Mouse (Mus musculus): ENCODE data around the gene Slc6a13. TPM values are rescaled to one million over a fixed set of nuclear protein-coding genes. Genes with fewer than 3 reads are reported as not detected.

Gene Slc6a13
- polyA plus RNA-seq, 1 experiment from 2014 or later: 11.5 TPM

- H3K4me2 ChIP-seq (ENCODE audit: low read depth, low read length): peak overlapping the region; percentile 71
- H3K4me1 ChIP-seq (ENCODE audit: control insufficient read depth, insufficient read depth, low read length): no peaks in the 10 kb centered on the region
- H3K9me3 ChIP-seq (ENCODE audit: control insufficient read depth, low read length): no peaks in the 10 kb centered on the region
- H3K9ac ChIP-seq (ENCODE audit: low read depth, low read length): peak overlapping the region; percentile 49
- DNase-seq (ENCODE audit: low spot score) (peak; percentile 95), ATAC-seq (ENCODE audit: low read depth) (peak; percentile 93)
- peak overlapping the region; percentile 44 for H3K4me3 ChIP-seq (ENCODE audit: low read depth, low read length)
- H3K27me3 ChIP-seq (replicated peaks; ENCODE audit: control insufficient read depth, insufficient read depth, low read length): no peaks in the 10 kb centered on the region
- no peaks in the 10 kb centered on the region for H3K36me3 ChIP-seq (ENCODE audit: control insufficient read depth, insufficient read depth, low read length)
- peak overlapping the region; percentile 86 for H3K27ac ChIP-seq (replicated peaks; ENCODE audit: low read depth, low read length)
- WGBS: 9% methylated on average over 17 of the region's 17 CpGs
Measured at GRCm38 (mm10) chr6:121272075-121272800, 27.8 kb upstream of the Slc6a13 start.

DNA sequence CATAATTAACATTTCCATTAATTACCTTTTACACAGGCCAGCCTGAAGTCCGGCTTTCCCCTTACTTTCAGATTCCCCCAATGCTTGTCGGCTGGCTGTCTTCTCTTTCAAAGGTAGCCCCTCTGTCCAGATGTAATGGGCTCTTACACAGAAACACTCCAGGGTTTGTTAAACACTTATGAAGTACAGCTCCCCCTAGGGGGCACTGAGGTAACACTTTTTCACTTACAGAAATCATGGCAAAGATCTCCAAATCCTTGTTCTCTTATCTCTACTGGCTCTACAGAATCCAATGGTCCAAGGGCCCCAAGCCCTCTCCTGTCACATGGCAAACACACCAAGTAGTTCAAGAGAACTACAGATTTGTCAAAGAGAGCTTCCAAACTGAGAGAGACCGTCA is 25.7 kb upstream of the Slc6a13 start:
- Histone ChIP-seq H3K4me1 (ENCODE audit: control insufficient read depth, insufficient read depth, low read length) (no peaks in the 10 kb centered on the region), H3K9ac (ENCODE audit: low read depth, low read length) (no peak overlapping the region), H3K36me3 (ENCODE audit: control insufficient read depth, insufficient read depth, low read length) (no peaks in the 10 kb centered on the region), H3K27me3 (replicated peaks; ENCODE audit: control insufficient read depth, insufficient read depth, low read length) (no peaks in the 10 kb centered on the region), H3K4me2 (ENCODE audit: low read depth, low read length) (no peak overlapping the region), H3K4me3 (ENCODE audit: low read depth, low read length) (no peak overlapping the region), H3K27ac (replicated peaks; ENCODE audit: low read depth, low read length) (no peak overlapping the region), H3K9me3 (ENCODE audit: control insufficient read depth, low read length) (no peaks in the 10 kb centered on the region)
- DNase-seq (ENCODE audit: low spot score) (peak; percentile 51), ATAC-seq (ENCODE audit: low read depth) (no peak)
- 80% methylated on average over 3 of the region's 3 CpGs for WGBS

GRCm38 (mm10) chr6:121284132-121284531 is 15.9 kb upstream of the Slc6a13 start:
- Histone ChIP-seq H3K9me3 (ENCODE audit: control insufficient read depth, low read length) (no peaks in the 10 kb centered on the region), H3K9ac (ENCODE audit: low read depth, low read length) (no peak overlapping the region), H3K4me1 (ENCODE audit: control insufficient read depth, insufficient read depth, low read length) (no peaks in the 10 kb centered on the region), H3K27ac (replicated peaks; ENCODE audit: low read depth, low read length) (no peak overlapping the region), H3K4me3 (ENCODE audit: low read depth, low read length) (no peak overlapping the region), H3K36me3 (ENCODE audit: control insufficient read depth, insufficient read depth, low read length) (no peaks in the 10 kb centered on the region), H3K27me3 (replicated peaks; ENCODE audit: control insufficient read depth, insufficient read depth, low read length) (no peaks in the 10 kb centered on the region), H3K4me2 (ENCODE audit: low read depth, low read length) (no peak overlapping the region)
- WGBS: 84% methylated on average over 5 of the region's 5 CpGs
- ATAC-seq (ENCODE audit: low read depth): no peak
- no peak for DNase-seq (ENCODE audit: low spot score)

DNA sequence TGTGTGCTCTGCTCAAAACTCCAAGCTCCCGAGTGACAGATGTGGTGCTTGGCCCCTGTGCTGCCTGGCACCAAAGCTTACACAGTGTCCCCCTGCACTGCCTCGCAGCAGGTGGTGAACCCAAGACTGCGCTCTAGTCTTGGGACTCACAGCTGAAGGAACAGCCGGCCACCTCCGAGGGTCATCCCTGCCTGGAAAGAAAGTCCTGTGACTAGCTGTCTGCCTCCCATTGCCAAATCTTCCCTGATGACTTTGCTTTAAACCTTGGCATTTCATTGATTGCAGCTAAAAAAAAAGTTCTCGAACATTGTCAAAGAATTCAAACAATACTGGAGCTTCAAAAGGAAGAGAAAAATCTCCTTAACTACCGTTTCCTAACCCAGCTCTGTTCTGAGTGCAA is 710 bp upstream of the Slc6a13 start:
- no peak for ATAC-seq (ENCODE audit: low read depth)
- no peak overlapping the region for H3K9ac ChIP-seq (ENCODE audit: low read depth, low read length)
- 44% methylated on average over 7 of the region's 7 CpGs for WGBS

GRCm38 (mm10) chr6:121300504-121300903 is 477 bp downstream of the Slc6a13 start:
- no peak overlapping the region for H3K9ac ChIP-seq (ENCODE audit: low read depth, low read length)
- no peaks in the 10 kb centered on the region for H3K36me3 ChIP-seq (ENCODE audit: control insufficient read depth, insufficient read depth, low read length)
- no peak overlapping the region for H3K4me3 ChIP-seq (ENCODE audit: low read depth, low read length)
- peak overlapping the region; percentile 44 for H3K4me2 ChIP-seq (ENCODE audit: low read depth, low read length)
- no peak for ATAC-seq (ENCODE audit: low read depth)
- H3K4me1 ChIP-seq (ENCODE audit: control insufficient read depth, insufficient read depth, low read length): peaks cover 5% of the 10 kb centered on the region
- H3K27me3 ChIP-seq (replicated peaks; ENCODE audit: control insufficient read depth, insufficient read depth, low read length): no peaks in the 10 kb centered on the region
- WGBS: 48% methylated on average over 9 of the region's 9 CpGs
- no peak overlapping the region for H3K27ac ChIP-seq (replicated peaks; ENCODE audit: low read depth, low read length)
- H3K9me3 ChIP-seq (ENCODE audit: control insufficient read depth, low read length): no peaks in the 10 kb centered on the region
- DNase-seq (ENCODE audit: low spot score): no peak

More for the DNA sequence above, 710 bp upstream of the Slc6a13 start:
- Histone ChIP-seq H3K4me2 (ENCODE audit: low read depth, low read length) (no peak overlapping the region), H3K9me3 (ENCODE audit: control insufficient read depth, low read length) (no peaks in the 10 kb centered on the region), H3K27me3 (replicated peaks; ENCODE audit: control insufficient read depth, insufficient read depth, low read length) (no peaks in the 10 kb centered on the region), H3K4me3 (ENCODE audit: low read depth, low read length) (no peak overlapping the region), H3K27ac (replicated peaks; ENCODE audit: low read depth, low read length) (no peak overlapping the region), H3K36me3 (ENCODE audit: control insufficient read depth, insufficient read depth, low read length) (no peaks in the 10 kb centered on the region), H3K4me1 (ENCODE audit: control insufficient read depth, insufficient read depth, low read length) (peaks cover 5% of the 10 kb centered on the region)
- peak; percentile 26 for DNase-seq (ENCODE audit: low spot score)

DNA sequence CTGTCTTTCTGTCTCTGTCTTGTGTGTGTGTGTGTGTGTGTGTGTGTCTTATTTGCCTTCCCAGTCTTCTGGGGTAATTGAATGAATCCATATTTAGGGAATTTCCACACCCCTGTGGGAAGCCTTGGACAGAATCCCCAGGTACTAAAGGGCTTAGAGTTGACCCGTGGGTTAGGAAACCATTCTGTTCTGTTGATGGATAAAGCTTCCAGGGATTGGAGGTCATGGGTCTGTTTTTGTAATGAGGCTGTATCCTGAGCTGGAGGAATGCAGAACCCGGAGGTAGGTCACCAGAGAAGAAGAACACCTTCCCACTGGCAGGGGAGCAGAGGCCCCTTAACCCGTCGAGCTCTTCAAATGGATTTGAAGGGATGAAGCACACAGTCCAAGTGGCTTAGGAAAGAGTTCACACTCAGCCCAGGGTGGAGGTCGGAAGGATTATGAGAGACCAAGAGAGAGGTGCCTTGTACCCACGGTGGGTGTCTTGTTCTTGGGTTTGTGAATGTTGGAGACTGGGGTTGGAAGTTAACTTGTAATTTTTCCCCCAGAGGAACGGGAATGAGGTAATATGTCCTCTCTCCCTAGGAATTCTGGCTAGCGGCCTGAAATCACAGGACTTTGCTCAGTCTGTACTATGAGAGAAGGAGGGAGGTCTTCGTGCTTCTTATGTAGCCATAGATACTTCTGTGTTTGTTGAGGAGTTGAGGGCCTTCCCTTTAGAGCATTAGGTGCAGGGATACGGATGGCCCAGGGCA is 3.6 kb downstream of the Slc6a13 start:
- peaks cover 5% of the 10 kb centered on the region for H3K4me1 ChIP-seq (ENCODE audit: control insufficient read depth, insufficient read depth, low read length)
- no peak overlapping the region for H3K27ac ChIP-seq (replicated peaks; ENCODE audit: low read depth, low read length)
- ATAC-seq (ENCODE audit: low read depth): no peak
- H3K9ac ChIP-seq (ENCODE audit: low read depth, low read length): no peak overlapping the region
- H3K27me3 ChIP-seq (replicated peaks; ENCODE audit: control insufficient read depth, insufficient read depth, low read length): no peaks in the 10 kb centered on the region
- no peaks in the 10 kb centered on the region for H3K9me3 ChIP-seq (ENCODE audit: control insufficient read depth, low read length)
- peak; percentile 38 for DNase-seq (ENCODE audit: low spot score)
- no peak overlapping the region for H3K4me3 ChIP-seq (ENCODE audit: low read depth, low read length)
- H3K4me2 ChIP-seq (ENCODE audit: low read depth, low read length): no peak overlapping the region
- WGBS: 60% methylated on average over 10 of the region's 10 CpGs
- H3K36me3 ChIP-seq (ENCODE audit: control insufficient read depth, insufficient read depth, low read length): no peaks in the 10 kb centered on the region

DNA sequence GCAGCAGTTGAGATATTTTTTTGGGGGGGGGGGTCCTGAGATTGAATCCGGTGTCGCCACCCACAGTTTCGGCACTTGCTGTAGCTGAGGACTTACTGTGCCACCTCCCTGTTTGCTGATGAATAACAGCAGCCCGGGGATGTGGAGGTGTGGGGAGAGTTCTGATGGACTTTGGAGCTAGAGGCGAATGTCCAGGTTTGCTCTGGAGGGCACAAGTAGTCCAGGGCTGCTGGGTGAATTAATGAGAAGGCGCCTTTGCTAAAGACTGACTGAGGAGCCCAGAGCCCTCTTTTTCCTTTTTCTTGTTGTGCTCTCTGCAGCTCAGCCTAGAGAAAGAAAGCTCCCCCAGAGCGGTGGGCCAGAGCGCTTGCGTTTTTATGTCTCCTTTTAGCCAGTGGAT is 4.6 kb downstream of the Slc6a13 start:
- Histone ChIP-seq H3K36me3 (ENCODE audit: control insufficient read depth, insufficient read depth, low read length) (no peaks in the 10 kb centered on the region), H3K4me1 (ENCODE audit: control insufficient read depth, insufficient read depth, low read length) (peaks cover 5% of the 10 kb centered on the region), H3K9me3 (ENCODE audit: control insufficient read depth, low read length) (no peaks in the 10 kb centered on the region), H3K9ac (ENCODE audit: low read depth, low read length) (no peak overlapping the region), H3K4me3 (ENCODE audit: low read depth, low read length) (no peak overlapping the region), H3K27me3 (replicated peaks; ENCODE audit: control insufficient read depth, insufficient read depth, low read length) (no peaks in the 10 kb centered on the region), H3K27ac (replicated peaks; ENCODE audit: low read depth, low read length) (no peak overlapping the region), H3K4me2 (ENCODE audit: low read depth, low read length) (no peak overlapping the region)
- 82% methylated on average over 9 of the region's 9 CpGs for WGBS
- no peak for ATAC-seq (ENCODE audit: low read depth)
- no peak for DNase-seq (ENCODE audit: low spot score)

DNA sequence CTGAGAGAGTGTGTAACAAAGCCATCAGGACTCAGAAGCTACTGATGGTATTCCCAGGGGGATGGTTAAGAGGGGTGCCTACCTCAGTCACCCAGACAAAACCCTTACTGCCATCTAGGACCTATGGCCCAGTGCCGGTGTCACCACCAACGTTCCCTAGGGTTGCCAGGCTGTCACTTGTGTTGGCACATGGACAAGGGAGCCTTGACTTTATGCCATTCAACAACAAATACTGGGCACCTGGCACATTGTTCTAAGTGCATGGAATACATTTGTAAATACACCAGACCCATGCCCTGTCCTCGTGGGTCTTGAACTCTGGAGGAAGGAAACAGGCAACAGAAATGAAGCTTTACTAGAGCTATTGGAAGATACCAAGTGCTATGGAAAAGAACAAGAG is 5.5 kb downstream of the Slc6a13 start:
- Histone ChIP-seq H3K4me1 (ENCODE audit: control insufficient read depth, insufficient read depth, low read length) (no peaks in the 10 kb centered on the region; the same call in 1 of the 2 replicates), H3K36me3 (ENCODE audit: control insufficient read depth, insufficient read depth, low read length) (no peaks in the 10 kb centered on the region), H3K27ac (replicated peaks; ENCODE audit: low read depth, low read length) (no peak overlapping the region), H3K4me3 (ENCODE audit: low read depth, low read length) (no peak overlapping the region), H3K4me2 (ENCODE audit: low read depth, low read length) (no peak overlapping the region), H3K9me3 (ENCODE audit: control insufficient read depth, low read length) (no peaks in the 10 kb centered on the region), H3K27me3 (replicated peaks; ENCODE audit: control insufficient read depth, insufficient read depth, low read length) (no peaks in the 10 kb centered on the region), H3K9ac (ENCODE audit: low read depth, low read length) (no peak overlapping the region)
- WGBS: 85% methylated on average over 3 of the region's 3 CpGs
- ATAC-seq (ENCODE audit: low read depth) (no peak), DNase-seq (ENCODE audit: low spot score) (no peak)
